Mouse (Mus musculus) CD4-positive helper T cell, adult 2 months (primary cell): ENCODE data around the gene Icosl.
"Not testable (repeated sequence)": the region's sequence is repeated elsewhere in the genome, so short reads cannot be mapped to it uniquely, and the experiment has no call there.

Experiments
- DNase-seq: peaks from one replicate; pipeline ENCODE4 v3.0.0-alpha.2; 2012; ENCODE audit warnings: low read depth, missing footprints, low spot score

Gene Icosl

GRCm38 (mm10) chr10:78069101-78070011 is at the start of gene Icosl:
Gene Icosl (plus strand): TSS chr10:78069302.
- peak; percentile 78 for DNase-seq

- DNase-seq: not testable (repeated sequence)
These were observed 49.1 kb upstream of the Icosl start for GRCm38 (mm10) chr10:78019984-78020383.

GRCm38 (mm10) chr10:78025453-78025852 is 43.6 kb upstream of the Icosl start:
- DNase-seq: peak; percentile 42

GRCm38 (mm10) chr10:78028129-78028528 is 41.0 kb upstream of the Icosl start:
- peak; percentile 80 for DNase-seq

DNA sequence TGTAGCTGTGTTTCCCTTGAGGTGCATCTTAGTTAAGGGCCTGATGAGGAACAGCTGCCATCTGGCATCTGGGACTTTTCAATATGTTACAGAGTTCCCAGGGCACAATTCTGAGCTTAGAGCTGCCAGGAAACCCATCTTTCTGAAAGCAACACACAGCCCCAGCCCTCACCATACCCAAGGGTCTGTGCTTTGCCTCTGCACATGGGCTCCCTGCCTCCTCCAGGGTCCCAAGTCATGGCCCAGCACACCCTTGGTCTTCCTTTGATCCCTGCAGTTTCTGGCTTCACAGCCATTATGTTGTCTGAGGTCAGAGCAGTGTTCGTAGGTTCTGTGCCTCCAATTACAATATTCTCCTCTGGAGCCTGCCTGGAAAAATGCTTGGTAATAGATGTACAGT is 40.0 kb upstream of the Icosl start:
- DNase-seq: no peak

DNA sequence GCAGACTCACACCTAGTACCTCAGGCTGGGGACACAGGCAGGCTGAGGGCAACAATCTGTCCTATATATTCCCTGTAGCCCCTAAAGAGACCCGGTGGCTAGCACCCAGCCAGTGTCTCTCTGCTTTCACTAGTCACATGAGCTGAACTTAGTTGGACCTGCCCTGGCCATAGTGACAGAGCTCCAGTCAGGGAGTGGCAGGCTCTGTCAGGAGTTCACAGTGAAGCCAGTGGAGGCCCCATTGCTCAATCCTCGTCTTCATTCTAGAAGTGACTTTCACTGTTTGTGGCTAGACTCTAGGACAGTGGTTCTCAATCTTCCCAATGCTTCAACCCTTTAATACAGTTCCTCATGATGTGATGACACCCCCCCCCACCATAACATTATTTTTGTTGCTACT is 37.1 kb upstream of the Icosl start:
- DNase-seq: no peak

DNA sequence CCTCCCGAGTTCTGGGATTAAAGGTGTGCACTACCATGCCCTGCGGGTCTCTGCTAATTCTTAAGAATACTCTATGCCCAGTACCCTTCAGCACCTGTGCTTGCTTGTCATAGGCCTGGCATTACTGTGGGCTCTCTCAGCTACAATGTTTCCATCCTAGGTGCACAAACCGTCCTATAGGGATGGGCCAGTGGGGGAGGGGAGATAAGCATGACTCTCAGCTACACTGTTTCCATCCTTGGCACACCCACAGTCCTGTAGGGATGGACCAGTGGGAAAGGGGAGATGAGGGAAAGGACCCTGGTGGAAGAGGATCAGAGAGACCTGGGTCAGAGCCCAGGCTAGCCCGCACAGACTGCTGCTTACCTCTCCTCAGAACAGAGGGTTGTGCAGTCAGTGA is 32.0 kb upstream of the Icosl start:
- no peak for DNase-seq

DNA sequence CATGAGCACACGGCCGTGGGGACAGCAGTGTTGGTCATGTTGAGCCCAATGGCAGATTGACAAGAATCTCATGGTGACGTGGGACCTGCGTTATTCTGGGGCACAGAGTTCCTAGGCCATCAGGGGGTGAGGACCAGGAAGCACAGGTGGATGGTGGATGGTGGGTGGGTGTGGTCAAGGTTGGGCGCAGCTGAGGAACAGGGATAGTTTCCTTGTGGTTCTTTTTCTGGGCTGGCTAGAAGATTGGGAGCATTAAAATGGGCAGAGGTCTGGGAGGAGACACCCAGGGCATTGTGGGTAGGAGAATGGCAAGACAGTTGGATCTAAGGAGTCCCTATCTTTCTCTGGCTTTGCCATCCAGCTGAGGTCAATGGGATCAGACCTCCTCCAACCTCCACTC is 27.5 kb upstream of the Icosl start, which contains the start of gene Dnmt3l:
Dnmt3l (plus strand) TSS at position 301 of the 400 bp plus-strand sequence.
- DNase-seq: no peak

DNA sequence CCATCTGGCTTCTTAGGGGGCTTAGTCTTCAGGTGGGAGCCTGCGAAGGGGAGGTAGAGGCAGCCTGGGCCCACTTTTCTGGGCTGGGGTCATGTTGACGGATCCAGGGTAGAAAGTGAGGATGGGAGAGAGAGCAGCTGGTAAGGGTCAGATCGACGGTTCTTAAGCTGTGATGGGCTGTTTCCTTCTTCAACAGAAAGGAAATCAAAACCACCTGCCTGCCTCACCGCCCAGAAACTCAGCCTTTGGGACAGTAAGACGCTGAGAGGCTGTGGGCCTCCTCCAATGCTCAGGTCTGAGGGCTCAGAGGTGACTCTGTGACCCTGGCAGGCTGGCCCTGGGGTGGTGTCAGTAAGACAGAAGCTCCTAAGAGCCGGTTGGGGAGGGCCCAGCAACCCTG is 27.0 kb upstream of the Icosl start:
- no peak for DNase-seq

DNA sequence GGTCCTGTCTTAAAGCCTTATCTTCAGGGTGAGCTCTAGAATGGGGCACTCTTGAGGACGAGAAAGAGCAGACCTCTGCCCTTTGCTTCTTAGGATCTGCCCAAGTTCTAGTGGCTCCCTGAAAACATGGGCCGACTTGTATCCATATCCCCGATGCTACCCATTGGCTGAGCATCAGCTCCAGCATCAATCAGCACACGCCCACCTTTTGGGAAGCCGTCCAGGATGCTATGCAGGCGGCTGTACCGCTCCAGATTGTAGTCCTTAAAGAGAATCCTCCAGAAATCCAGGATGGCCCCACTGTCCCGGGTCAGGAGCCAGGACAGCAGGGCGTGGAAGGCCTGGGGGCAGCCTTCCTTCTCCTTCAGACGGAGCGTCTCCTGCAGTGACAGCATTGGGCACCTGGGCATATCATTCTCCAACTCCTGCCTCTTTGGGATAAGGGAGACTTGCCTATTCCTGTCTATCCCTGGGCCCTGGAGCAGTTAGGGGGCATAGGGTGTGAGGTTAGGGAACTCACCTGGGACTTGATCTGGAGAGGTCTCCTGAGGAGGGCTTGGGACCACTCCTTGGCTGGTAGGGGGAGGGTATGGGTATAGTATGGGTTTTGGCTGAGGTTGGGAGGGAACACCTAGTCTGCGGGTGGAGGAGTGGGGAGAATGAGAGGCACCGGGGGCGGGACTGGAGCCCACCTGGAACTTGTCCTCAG is 26.3 kb upstream of the Icosl start:
- DNase-seq: no peak

GRCm38 (mm10) chr10:78043406-78043836 is 25.7 kb upstream of the Icosl start, which contains the start of gene Aire:
Gene Aire (minus strand): TSS chr10:78043610.
- peak; percentile 84 for DNase-seq

DNA sequence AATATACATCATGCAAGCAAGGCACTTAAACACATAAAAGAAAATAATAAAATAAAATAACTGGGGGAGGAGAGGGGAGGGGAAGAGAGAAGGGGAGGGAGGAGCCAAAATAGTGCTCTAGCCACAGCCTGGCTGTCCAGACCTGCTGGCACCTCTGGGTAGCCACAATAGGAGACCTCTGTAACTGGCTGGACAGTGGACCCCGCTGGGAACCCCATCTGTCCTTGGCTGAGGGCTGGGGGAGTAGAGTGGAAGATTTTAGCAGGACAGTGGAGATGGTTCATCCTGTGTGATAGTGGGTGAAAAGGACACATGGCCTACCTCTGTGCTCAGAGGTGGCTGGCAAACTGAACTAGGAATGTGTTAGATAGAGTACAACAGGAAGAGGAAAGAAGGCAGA is 24.6 kb upstream of the Icosl start:
- no peak for DNase-seq

GRCm38 (mm10) chr10:78046388-78046787 is 22.7 kb upstream of the Icosl start:
- no peak for DNase-seq

- no peak for DNase-seq
These were observed 20.9 kb upstream of the Icosl start for GRCm38 (mm10) chr10:78048061-78048730.

GRCm38 (mm10) chr10:78049519-78050035 is 19.5 kb upstream of the Icosl start:
- no peak for DNase-seq

DNA sequence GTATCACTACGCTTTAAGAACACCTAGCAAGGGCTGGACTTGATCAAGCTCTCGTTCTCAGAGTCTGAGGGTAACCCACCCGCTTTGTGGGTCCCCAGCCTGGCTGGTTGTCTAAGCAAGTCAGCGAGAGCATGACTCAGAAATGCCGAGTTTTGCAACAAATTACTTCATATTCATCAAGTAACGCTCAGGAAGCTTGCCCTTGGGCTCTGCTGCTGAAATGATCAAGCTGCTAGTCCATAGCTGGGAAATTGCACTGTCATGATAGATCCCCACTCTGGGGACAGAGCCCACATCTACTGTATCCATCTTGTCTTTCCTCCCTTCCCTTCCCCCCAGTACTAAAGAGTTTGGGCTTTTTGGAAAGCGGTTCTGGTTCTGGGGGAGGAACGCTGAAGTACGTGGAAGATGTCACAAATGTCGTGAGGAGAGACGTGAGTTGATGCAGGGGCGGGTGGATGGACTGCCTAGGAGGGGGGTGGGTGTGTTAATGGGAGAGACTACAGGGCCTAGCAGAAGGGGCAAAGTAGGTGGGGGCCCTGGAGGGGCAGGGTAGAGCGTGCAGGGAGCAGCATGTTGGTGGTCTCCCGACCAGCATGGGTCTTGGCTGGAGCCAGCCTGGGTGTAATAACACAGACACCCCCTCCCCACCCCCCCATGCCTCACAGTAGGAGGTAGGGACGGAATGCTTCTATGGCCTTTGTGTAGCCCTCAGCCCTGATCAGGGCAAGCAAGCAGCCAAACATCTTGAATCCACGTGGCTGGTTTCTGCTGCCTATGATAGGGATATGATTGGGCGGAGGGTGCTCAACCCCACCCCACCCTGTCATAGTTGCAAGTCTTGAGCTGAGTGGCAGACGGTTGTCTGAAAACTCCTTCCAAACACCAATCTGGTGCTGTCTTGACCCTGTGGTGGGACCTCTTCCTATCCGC is 14.2 kb upstream of the Icosl start:
- DNase-seq: no peak

DNA sequence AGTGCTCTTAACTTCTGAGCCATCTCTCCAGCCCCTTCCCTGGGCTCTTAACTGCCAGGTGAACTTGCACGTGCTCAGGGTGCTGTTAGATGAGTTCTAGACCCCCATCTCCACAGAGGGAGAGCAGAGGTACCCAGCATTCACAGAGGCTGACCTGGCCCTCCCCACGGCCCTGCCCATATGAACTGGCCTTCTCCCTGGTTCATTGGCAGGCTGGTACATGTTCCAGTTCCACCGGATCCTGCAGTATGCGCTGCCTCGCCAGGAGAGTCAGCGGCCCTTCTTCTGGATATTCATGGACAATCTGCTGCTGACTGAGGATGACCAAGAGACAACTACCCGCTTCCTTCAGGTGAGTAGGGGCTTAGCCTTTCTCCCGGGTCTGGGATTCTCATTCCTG is 12.0 kb upstream of the Icosl start:
- no peak for DNase-seq

DNA sequence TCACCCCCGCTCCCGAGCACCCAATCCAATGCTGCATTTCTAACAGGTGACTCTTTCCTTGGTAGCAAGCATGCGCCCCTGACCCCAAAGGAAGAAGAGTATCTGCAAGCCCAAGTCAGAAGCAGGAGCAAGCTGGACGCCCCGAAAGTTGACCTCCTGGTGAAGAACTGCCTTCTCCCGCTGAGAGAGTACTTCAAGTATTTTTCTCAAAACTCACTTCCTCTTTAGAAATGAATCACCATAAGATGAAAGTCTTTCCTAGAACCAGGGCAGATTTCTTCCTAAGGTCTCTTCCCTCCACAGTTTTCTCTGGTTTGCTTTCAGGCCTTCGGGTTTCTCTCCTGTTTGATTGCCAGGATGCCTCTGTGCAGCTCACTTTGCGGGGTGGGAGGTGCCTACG is 6.0 kb upstream of the Icosl start:
- no peak for DNase-seq

DNA sequence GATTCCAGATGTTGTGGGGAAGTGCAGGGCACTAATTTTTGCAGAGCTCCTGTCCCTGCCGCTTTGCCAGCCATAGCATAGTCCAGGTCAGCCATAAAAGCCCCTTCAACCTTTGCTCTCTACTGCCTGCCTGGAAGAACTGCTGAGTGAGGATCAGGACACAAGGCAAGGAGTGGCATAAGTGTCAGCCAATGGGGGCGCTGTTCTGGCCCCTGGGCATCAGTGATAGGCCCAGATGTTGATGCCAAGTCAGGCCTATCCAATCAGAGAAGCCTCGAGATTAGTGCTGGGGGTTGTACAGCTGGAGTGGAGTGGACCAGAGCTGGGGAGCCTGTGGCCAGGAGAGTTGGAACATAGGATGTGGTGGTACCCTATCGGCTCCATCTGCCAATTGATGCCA is 1.9 kb upstream of the Icosl start:
- DNase-seq: peak; percentile 41

GRCm38 (mm10) chr10:78068541-78068940 is 561 bp upstream of the Icosl start:
- no peak for DNase-seq

GRCm38 (mm10) chr10:78074151-78074550 is 5.0 kb downstream of the Icosl start:
- DNase-seq: no peak
